Mouse (Mus musculus): ENCODE data around the gene Orai2.

GRCm38 (mm10) chr5:136146936-136147335 lies 23.6 kb downstream of the Orai2 start:
- TF ChIP-seq CTCF (conservative IDR thresholded peaks at IDR 0.05; ENCODE audit: insufficient read depth, insufficient read length, low read depth, low read length) (no peak), POLR2A (IDR thresholded peaks at IDR 0.05; ENCODE audit: low read depth, low read length) (no peak)

Data from kidney, adult 2 months (tissue).